Mouse (Mus musculus) midbrain, postnatal 0 days (tissue): ENCODE results near the gene Nrxn2. TPM values are rescaled to one million over a fixed set of nuclear protein-coding genes. Genes with fewer than 3 reads are reported as not detected.

Source experiments
- ATAC-seq: fragments of 200-750 bp; cut with Nextera tagmentation; 2 replicates; pipeline ENCODE4 v1.8.0; 2017; ENCODE audit warnings: moderate number of reproducible peaks, mild to moderate bottlenecking, moderate TSS enrichment, moderate library complexity; ENCODE audit not compliant: low FRiP score
- DNase-seq: peaks from one replicate; pipeline ENCODE4 v3.0.0-alpha.2; 2015; ENCODE audit warnings: low spot score
- H3K27ac ChIP-seq: fragments of 300-500 bp; sonication (generic); 2 replicates; pipeline ENCODE4 v1.5.1; 2014; ENCODE audit warnings: low read depth, mild to moderate bottlenecking, low read length, mixed read lengths
- H3K27me3 ChIP-seq: fragments of 300-500 bp; sonication (generic); 2 replicates; pipeline ENCODE4 v1.6.1; 2014; ENCODE audit warnings: low read length, control low read depth, mixed read lengths; ENCODE audit not compliant: insufficient read depth
- H3K36me3 ChIP-seq: fragments of 300-500 bp; sonication (generic); 2 replicates; pipeline ENCODE4 v1.6.1; 2014; ENCODE audit warnings: low read length, control low read depth, mixed read lengths; ENCODE audit not compliant: insufficient read depth
- H3K4me1 ChIP-seq: fragments of 300-500 bp; sonication (generic); 2 replicates; pipeline ENCODE4 v1.6.1; 2014; ENCODE audit warnings: mild to moderate bottlenecking, control low read depth, antibody characterized with exemption, low read length, mixed read lengths; ENCODE audit not compliant: insufficient read depth
- H3K4me2 ChIP-seq: fragments of 300-500 bp; sonication (generic); 2 replicates; pipeline ENCODE4 v1.6.1; 2014; ENCODE audit warnings: low read depth, mild to moderate bottlenecking, low read length, mixed read lengths; ENCODE audit not compliant: poor library complexity, severe bottlenecking
- H3K4me3 ChIP-seq: fragments of 300-500 bp; sonication (generic); 2 replicates; pipeline ENCODE4 v1.5.1; 2014; ENCODE audit warnings: low read depth, mild to moderate bottlenecking, low read length, moderate library complexity
- H3K9ac ChIP-seq: fragments of 300-500 bp; sonication (generic); replicated peaks from 2 replicates; pipeline ENCODE4 v1.6.1; 2014; ENCODE audit warnings: mild to moderate bottlenecking, low read length, moderate library complexity, mixed read lengths; ENCODE audit not compliant: poor library complexity, severe bottlenecking
- H3K9me3 ChIP-seq: fragments of 300-500 bp; sonication (generic); 2 replicates; pipeline ENCODE4 v1.6.1; 2016; ENCODE audit warnings: low read length, control low read depth
- CTCF ChIP-seq: IDR thresholded peaks from 2 replicates; pipeline ENCODE4 v1.5.1; 2016; ENCODE audit warnings: antibody characterized with exemption, mild to moderate bottlenecking
- WGBS: fragments of 180-500 bp; shearing (Covaris S2); extraction: QIAGEN DNeasy Blood & Tissue Kit; methylation state at CpG from one replicate; pipeline ENCODE4 v1.1.7; 2014; 5-methylcytosine and 5-hydroxymethylcytosine counted together
- polyA plus RNA-seq: library from polyadenylated mRNA; unstranded; fragments of >200 nt; fragmentation: Nextera tagmentation; extraction: Ambion mirVana; gene quantifications from 2 replicates; pipeline ENCODE4 v1.2.1, GENCODE M21; 2015
- total RNA-seq: library from RNA; depleted of rRNA; stranded (reverse); fragments of >200 nt; gene quantifications from 2 replicates; pipeline ENCODE4 v1.2.3, GENCODE M21; 2014

Gene Nrxn2
- total and polyA plus RNA-seq, 2 experiments from 2014 or later, result 75.7 to 382 TPM

DNA sequence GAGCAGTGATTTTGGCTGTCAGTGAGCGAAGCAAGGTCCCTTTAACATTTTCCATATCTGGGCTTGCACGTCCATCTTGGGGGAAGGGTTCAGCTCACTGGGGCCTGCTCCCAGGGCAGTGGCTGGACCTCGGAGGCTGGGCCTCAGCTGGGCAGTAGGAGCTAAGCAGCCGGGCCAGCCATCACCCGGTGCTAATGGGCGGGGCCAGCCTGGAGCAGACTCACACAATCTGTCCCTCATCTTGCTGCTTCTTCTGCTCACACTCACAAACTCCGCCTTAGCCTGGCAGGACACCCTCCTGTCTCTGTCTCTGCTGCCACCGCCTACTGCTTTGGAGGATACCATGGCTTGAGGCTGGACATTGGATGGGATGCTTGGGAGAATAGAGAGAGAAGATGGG, 97.6 kb downstream of the Nrxn2 start:
- Histone ChIP-seq H3K27ac (no peak overlapping the region), H3K4me1 (peaks cover 22% of the 10 kb centered on the region), H3K27me3 (no peaks in the 10 kb centered on the region), H3K9ac (no peak overlapping the region), H3K4me2 (no peak overlapping the region), H3K9me3 (no peaks in the 10 kb centered on the region), H3K4me3 (no peak overlapping the region), H3K36me3 (peaks cover 64% of the 10 kb centered on the region)
- no peak for DNase-seq
- no peak for ATAC-seq
- TF ChIP-seq CTCF, result no peak
- WGBS, result 58% methylated on average over 8 of the region's 8 CpGs

DNA sequence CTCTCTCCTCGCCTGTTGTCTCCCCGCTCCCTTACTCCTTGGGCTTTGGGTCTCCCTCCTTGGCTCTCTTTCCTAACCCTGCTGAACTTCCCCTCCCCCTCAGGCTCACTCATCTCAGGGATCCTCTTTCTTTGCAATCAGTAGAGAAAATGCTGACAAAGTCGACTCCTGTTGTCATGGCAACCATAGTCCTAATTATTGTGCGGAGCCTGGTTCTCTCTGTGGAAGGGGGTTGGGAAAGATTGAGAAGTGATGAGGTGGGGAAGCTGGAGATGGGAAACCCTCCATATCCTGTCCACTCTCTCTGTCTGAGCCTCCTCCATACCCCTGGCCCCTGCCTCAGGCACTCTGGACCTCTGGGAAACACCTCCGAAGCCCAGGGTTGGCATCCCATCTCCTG, 100.1 kb downstream of the Nrxn2 start:
- H3K9ac ChIP-seq, result peak overlapping the region; percentile 15
- H3K27ac ChIP-seq, result peak overlapping the region; percentile 72
- H3K9me3 ChIP-seq, result no peaks in the 10 kb centered on the region
- H3K4me1 ChIP-seq, result peaks cover 22% of the 10 kb centered on the region
- 15% methylated on average over 5 of the region's 5 CpGs for WGBS
- peak; percentile 49; the same call in 1 of the 2 replicates for ATAC-seq
- TF ChIP-seq CTCF, result no peak
- H3K4me3 ChIP-seq, result no peak overlapping the region
- no peaks in the 10 kb centered on the region for H3K27me3 ChIP-seq
- peaks cover 70% of the 10 kb centered on the region for H3K36me3 ChIP-seq
- peak; percentile 92 for DNase-seq
- peak overlapping the region; percentile 18 for H3K4me2 ChIP-seq

DNA sequence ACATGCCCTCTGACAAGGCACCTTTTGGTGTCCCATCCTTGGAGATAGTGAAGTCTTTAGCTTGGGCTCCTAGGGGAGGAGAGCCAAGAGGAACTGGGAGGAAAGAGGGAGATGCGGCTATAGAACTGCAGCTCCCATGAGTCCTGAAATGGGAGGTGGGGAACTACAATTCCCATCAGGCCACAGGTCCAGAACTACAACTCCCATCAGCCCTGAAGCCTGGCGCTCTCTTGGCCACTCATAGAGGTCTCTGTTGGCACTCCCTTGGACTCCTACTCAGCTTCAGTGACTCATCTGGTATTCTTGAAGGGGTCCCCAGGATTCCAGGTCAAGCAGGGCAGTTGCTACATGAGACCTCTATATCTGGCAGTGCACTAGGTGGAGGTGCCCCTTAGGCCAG, 101.0 kb downstream of the Nrxn2 start:
- H3K4me3 ChIP-seq, result no peak overlapping the region
- ATAC-seq, result 0 out of 2 replicates have a peak, but pooled peaks have one; percentile 20
- TF ChIP-seq CTCF, result no peak

DNA sequence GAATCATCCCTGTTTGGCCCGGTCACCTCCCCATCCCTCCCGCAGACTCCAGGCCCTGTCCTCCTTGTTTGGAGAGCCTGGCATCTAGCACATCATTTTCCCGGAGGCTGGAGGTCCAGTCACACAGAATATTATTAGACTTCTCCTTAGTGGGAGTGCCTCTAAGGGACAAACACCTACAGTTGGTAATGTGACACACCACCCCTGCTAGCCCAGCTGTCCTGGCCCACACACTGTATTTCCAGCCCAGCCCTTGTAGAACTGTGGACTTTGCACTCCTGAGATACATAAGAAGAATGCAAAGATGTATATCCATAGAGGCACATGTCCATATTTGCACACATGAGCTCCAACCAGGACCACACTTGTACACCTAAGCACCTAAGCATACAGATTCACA, 103.1 kb downstream of the Nrxn2 start:
- H3K27me3 ChIP-seq, result no peaks in the 10 kb centered on the region
- peaks cover 70% of the 10 kb centered on the region for H3K36me3 ChIP-seq
- no peak for TF ChIP-seq CTCF
- no peak overlapping the region for H3K9ac ChIP-seq
- no peak for ATAC-seq
- H3K4me1 ChIP-seq, result peaks cover 22% of the 10 kb centered on the region
- no peak overlapping the region for H3K4me3 ChIP-seq
- H3K27ac ChIP-seq, result no peak overlapping the region
- 90% methylated on average over 3 of the region's 3 CpGs for WGBS
- H3K4me2 ChIP-seq, result no peak overlapping the region
- no peak for DNase-seq
- no peaks in the 10 kb centered on the region for H3K9me3 ChIP-seq

More for the DNA sequence above, 101.0 kb downstream of the Nrxn2 start:
- H3K9ac ChIP-seq, result no peak overlapping the region
- H3K27me3 ChIP-seq, result no peaks in the 10 kb centered on the region
- H3K4me1 ChIP-seq, result peaks cover 22% of the 10 kb centered on the region
- peak; percentile 69 for DNase-seq
- WGBS, result 46% methylated on average over 2 of the region's 2 CpGs
- no peak overlapping the region for H3K4me2 ChIP-seq
- H3K27ac ChIP-seq, result peak overlapping the region; percentile 72
- H3K9me3 ChIP-seq, result no peaks in the 10 kb centered on the region
- peaks cover 72% of the 10 kb centered on the region for H3K36me3 ChIP-seq

DNA sequence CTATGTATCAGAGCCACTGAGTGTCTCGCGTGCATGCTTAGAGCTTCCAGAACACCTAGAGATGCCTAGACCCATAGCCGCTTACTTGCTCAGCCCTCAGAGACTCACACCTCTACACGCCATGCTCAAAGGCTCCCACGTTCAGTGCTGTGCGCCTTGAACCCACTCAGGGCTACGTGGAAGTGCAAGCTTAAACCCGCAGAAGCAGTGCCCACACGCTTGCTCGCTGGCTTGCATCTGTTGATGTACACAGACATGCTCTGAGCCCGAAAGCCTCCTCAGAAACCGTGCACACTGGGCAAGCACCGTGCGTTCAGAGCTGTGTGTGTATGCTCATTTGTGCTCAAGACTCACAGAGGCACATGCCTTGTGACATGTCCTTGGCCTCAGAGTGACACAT, 103.8 kb downstream of the Nrxn2 start:
- H3K36me3 ChIP-seq, result peaks cover 70% of the 10 kb centered on the region
- H3K27ac ChIP-seq, result no peak overlapping the region
- 92% methylated on average over 14 of the region's 14 CpGs for WGBS
- H3K4me3 ChIP-seq, result no peak overlapping the region
- no peak for TF ChIP-seq CTCF
- no peak overlapping the region for H3K4me2 ChIP-seq
- no peak for ATAC-seq
- no peaks in the 10 kb centered on the region for H3K9me3 ChIP-seq
- peaks cover 22% of the 10 kb centered on the region for H3K4me1 ChIP-seq
- H3K9ac ChIP-seq, result no peak overlapping the region
- DNase-seq, result no peak
- no peaks in the 10 kb centered on the region for H3K27me3 ChIP-seq

DNA sequence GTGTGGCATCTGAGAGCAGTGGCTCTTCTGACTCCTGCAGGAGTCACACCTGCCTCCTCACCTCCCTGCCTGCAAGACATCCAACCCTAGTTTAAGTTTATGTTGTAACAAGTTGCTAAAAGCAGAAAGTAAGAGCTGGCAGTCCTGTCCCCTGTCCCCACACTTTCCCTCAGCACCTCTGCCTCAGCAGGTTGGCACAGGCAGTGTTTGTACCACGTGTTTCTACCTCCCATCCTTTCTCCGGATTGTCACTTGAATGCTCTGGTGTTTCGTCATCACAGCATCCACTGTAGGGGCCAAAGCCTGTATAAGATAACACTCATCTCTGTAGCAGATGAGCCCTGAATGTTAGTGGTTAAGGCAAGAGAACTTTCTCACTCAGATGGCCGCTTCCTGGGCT, 106.5 kb downstream of the Nrxn2 start:
- no peak overlapping the region for H3K4me3 ChIP-seq
- DNase-seq (no peak), ATAC-seq (no peak)
- H3K27ac ChIP-seq, result no peak overlapping the region
- WGBS, result 79% methylated on average over 4 of the region's 4 CpGs
- H3K4me2 ChIP-seq, result no peak overlapping the region
- H3K36me3 ChIP-seq, result peaks cover 60% of the 10 kb centered on the region
- H3K27me3 ChIP-seq, result no peaks in the 10 kb centered on the region
- H3K9me3 ChIP-seq, result no peaks in the 10 kb centered on the region
- no peak overlapping the region for H3K9ac ChIP-seq
- no peak for TF ChIP-seq CTCF
- peaks cover 7% of the 10 kb centered on the region; the same call in 1 of the 2 replicates for H3K4me1 ChIP-seq
